Mouse (Mus musculus) large intestine, adult 2 months (tissue): ENCODE measurements at regions not wholly inside any gene's neighbourhood (a gene's known extent, or its start where the extent isn't known, plus 50 kb on each side); places are given as distances from the start of the nearest gene placed in this dataset.
A peak's percentile ranks its signal among the peaks of the same experiment; 100 is the strongest.

Experiments
- DNase-seq: peaks from one replicate; pipeline ENCODE4 v3.0.0-alpha.2; 2012; ENCODE audit warnings: low read depth, low spot score
- WGBS: fragments of 180-500 bp; shearing (Covaris S2); methylation state at CpG from one replicate; pipeline ENCODE4 v1.1.7; 2018; 5-methylcytosine and 5-hydroxymethylcytosine counted together

DNA sequence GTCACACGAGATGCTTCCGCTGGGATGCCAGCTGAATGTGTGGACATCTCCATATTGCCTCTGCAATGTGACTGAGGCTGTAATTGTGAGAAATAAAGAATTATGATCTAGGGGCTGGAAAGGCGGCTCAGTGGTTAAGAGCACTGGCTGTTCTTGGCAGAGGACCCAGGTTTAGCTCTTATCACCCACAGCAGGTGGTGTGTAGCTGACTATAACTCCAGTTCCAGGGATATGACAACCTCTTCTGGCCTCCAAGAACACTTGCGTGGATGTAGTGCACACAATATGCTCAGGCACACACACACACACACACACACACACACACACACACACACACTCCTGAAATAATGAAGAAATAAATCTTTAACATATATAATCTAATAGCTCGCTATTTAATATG lies 232.7 kb upstream of the Kcnab2 start:
- 84% methylated on average over 5 of the region's 5 CpGs for WGBS
- no peak for DNase-seq

DNA sequence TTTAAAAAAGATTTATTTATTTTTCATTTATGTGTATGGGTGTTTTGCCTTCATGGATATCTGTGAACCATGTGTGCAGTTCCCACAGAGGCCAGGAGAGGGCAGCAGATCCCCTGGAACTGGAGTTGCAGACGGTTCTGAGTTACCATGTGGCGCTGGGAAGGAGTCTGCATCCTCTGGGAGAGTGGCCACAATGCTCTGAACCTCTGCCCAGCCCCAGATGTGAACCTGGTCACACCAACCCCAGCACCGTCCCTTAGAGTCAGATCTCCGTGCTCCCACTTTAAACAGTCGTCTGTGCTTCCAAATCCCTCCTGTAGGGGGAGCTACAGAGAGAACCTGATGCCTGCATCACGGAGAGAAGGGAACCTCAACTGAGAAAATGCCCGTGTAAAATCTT lies 222.5 kb upstream of the Kcnab2 start:
- 79% methylated on average over 7 of the region's 7 CpGs for WGBS
- DNase-seq = no peak

DNA sequence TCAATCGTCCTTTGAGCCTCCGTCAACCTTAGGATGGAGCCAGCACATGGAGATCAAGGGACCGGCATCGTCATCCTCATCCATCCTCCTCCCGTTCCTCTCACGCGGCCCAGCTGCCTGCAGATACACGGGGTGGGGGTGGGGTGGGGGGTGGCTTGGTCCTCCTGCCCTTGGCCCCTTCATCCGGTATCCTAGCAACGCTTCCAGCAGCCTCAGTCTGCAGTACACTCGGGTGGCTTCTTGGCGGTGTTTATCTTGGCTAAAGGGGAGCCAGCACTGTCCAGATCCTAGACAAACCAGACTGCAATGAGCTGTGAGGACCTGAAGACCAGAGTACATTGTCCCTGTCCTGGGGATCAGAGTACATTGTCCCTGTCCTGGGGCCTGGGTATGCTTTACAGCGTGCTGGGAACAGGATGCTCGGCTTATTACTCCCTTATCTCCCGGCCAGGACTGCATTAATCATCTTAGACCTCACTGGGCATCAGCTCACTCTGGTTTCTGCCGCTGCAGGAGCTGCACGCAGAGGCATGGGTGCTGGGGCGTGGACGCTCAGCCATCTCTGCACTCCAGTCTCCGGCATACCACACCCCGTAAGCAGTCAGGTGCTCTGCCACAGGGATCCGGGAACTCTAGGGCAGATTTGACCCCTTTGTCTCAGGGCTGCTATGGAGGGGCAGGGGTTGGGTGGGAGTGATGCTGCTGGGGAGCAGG lies 219.7 kb upstream of the Kcnab2 start:
- 39% methylated on average over 22 of the region's 22 CpGs for WGBS
- no peak for DNase-seq

DNA sequence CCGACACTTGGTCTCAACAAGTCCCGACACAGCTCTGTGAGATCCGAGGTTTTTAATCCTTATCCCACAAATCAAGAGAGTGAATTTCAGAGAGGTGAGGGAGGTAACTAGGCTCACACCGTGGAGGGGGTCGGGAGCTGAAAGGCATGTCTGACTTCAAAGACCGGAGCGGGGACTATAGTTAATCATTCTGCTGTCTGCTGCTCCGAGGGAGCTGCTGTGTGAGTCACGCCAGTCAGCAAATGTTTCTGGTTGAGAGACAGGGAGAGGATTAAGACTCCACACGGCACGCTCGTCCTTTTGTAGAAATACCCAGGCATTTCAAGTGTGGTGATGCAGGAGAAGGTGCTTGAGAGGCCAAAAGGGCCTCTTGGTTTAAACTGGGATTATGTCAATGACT lies 214.1 kb upstream of the Kcnab2 start:
- 37% methylated on average over 12 of the region's 12 CpGs for WGBS

DNA sequence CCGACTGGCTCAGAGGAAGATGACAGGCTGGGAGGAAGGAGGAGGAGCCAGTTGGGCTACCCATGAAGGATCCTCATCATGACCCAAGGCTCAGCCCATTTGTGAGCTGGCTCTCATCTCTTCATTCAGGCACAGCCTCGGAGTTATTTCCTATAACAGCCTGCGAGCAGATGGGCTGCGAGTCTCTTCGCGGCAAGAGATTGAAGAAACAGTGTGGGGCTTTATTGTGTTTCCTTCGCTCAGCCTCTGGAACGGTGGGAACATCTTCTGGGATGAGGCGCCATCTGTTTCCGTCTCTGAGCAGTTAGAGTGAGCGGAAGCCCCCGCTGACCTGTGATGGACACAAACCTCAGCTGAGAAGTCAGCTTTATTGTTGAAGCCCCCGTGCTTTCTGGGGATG lies 213.6 kb upstream of the Kcnab2 start:
- 79% methylated on average over 13 of the region's 13 CpGs for WGBS
- no peak for DNase-seq

More for the DNA sequence above, 214.1 kb upstream of the Kcnab2 start:
- no peak for DNase-seq

DNA sequence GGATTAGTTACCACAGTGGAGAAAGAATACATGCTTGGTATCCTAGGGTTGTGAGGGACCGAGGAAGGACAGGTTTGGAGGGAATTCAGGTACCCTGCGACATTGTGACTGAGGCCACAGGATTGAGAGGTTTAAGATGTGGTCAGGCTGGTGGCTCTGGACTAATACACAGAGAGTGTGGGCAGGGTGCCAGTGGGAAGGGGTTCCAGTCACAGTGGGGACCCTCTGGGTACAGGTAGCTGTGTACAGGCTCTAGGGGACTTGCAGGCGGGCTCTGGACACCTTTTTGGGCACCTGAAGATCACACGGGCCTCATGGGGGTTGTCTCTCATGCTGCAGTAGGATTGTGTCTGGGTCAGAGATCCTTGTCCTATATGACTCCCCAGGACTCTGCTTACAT lies 213.1 kb upstream of the Kcnab2 start:
- 86% methylated on average over 4 of the region's 4 CpGs for WGBS

DNA sequence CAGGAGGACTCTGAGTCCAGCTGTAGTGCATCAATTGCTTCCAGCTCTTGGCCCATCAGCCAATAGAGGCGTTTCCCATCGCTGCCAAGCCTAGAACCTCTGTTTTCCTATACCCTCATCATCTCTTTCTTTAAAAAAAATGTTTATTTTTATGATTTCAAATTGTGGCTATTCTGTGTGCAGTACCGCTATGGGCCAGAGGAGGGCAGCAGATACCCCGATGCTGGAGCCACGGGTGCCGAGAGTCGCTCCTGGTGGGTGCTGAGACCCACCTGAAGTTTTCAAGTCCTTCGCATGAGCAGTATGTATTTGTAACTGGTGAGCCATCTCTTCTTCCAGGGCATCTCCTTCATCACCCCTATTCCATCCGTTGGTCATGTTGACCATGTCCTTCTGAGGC lies 212.2 kb upstream of the Kcnab2 start:
- DNase-seq = no peak
- WGBS = 78% methylated on average over 9 of the region's 9 CpGs

More for the DNA sequence above, 213.1 kb upstream of the Kcnab2 start:
- DNase-seq = no peak

DNA sequence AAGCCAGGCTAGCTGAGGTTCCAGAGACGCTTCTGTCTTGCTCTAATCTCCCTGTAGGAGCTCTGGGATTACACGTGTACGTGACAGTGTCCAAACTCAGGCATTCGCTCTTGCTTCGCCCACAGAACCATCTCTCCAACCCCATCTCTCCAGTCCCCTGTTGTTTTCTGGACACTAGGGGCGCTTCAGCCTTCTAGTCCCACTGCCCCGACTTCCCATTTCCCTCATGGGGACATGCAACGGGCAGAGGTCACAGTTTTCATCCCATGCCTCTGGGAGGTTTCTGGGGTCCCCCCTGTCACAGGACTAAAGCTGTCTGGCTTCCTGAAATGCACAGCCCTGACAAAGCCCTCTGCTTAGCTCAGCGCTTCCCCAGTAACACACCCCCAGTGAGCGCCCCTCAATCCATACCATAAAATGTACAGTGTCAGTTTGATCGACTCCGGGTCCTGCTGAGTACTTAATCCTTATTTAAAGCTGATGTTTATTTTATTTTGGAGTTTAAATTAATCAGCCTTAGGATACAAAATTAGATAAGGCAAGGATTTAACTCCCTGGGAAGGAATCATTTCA lies 208.9 kb upstream of the Kcnab2 start:
- DNase-seq = no peak
- 60% methylated on average over 12 of the region's 12 CpGs for WGBS

DNA sequence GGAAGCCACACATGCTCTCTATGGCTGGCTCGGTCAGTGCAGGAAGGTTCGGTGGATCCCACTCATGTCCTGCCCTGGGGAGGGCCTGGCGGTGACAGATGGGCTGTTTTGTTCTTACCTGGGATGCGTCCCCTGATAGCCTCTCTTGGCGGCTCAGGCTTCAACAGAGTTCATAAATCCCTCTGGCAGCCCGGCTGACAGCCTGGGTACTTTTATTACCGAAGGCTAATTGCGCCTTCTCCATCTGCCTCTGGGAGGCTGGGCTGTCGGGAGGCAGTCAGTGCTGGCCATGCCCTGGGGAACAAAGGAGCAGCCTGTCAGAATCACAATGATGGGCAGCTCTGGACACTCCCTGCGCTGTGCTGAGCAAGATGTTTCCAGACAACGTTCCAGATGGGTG lies 196.5 kb upstream of the Kcnab2 start:
- 11% methylated on average over 11 of the region's 11 CpGs for WGBS
- DNase-seq = no peak

DNA sequence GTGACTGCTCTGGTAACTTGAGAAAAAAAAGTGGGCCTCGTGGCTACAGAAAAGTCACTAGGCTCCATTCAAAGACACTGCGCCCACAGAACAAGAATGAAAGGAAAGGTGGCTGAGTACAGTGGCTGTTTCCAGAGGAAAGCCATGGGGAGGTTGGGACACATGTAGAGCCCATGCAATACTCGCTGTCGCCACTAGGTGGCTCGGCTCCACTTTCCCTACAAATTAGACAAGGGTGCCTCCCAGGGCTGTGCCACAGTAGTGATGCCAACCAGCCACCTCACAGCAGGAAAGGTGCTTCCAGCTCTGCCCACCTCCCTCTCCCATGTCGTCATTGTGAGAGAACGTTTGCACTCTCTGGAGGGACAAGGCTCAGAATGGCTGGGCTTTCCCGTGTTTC lies 185.8 kb upstream of the Kcnab2 start:
- whole genome bisulfite sequencing = 46% methylated on average over 8 of the region's 8 CpGs
- no peak for DNase-seq

DNA sequence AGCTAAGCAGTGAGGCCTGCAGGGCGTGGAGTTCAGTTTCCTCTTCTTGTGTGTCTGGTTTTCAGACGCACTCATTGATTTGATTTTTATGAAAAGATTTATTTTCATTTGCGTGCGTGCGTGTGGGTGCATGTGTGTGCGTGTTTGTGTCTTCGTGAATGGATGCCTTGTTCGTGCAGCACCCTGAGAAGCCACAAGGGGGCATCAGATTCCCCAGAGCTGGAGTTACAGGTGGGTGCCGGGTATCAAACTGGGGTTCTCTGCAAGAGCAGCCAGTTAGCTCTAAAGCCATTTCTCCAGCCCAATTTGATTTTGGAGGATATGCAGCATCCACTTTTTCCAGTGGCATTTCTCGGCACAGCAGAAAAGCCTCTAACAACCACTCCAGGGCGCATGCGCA lies 185.4 kb upstream of the Kcnab2 start:
- no peak for DNase-seq
- WGBS = 91% methylated on average over 12 of the region's 12 CpGs

DNA sequence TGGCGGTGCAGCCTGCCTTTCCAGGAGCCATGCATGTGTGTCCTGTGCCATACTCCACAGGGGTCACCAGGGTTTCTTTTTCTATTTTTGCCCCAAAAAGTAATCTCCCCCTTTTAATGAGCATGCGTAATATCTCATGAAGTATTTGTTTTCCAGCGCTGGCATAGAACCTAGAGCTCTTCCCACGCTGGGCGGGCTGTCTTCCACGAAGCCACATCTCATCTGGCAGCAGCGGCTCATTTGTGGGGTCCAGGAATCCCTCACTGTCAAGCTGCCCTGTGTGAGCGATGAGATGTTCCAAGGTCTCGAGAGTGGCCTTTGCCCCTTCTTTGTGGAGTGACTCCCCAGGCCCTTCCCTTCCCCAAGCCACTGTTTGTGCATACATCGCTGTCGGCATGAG lies 184.8 kb upstream of the Kcnab2 start:
- 90% methylated on average over 11 of the region's 11 CpGs for WGBS
- no peak for DNase-seq

DNA sequence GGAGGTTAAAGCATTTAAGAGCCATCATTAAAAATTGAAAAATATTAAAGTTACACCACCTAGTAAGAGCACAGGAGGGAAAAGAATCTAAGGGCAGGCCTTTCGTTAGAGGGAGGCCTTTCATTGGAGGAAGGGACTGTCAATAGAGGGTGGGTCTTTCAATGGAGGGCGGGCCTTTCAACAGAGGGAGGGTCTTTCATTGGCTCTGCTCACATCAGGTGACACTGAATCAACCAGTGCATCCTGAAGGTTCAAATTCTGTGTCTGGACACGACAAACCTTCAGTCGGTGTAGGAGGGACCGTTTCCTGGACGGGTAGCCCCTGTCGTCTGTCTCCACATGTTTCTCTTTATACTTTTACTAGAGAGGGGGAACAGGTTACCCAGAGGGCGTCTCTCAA lies 172.5 kb upstream of the Kcnab2 start:
- no peak for DNase-seq
- 68% methylated on average over 8 of the region's 8 CpGs for WGBS

DNA sequence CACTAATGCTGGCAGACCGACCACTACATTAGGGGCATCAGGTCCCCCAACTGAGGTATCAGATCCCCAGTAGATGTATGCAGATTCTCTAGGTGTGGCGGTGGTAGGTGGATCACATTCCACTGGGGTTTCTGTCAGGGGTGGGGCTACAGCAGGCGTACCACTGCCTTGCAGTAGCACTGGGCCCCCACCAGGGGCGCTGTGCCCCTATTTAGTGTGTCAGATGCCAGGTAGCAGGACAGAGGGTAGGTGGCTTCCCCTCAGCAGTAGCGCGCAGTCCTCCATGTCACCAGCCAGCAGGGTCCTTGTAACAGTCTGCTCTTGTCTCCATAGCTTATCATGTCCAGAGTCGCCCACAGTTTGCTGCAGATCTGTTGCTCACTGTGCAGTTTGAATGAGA lies 169.9 kb upstream of the Kcnab2 start:
- WGBS = 54% methylated on average over 7 of the region's 7 CpGs
- DNase-seq = no peak

DNA sequence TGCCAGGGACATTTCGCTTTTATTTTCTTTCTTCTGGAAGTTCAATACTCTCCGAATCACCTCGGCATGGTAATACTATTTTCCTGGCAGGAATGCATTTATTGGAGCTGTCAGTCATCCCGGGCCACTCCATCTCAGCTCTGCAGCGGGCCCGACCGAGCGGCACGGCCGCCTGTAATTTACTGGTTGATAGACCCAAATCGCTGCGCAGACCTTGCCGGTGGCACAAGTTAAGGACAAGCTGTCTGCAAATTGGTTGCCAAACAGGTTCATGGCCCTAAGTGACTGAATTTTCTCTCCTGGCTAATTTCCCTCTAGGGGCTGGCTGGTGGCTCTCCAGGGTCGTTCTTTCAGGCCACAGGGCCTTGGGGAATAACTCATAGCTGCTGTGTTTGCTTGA lies 169.4 kb upstream of the Kcnab2 start:
- no peak for DNase-seq
- 89% methylated on average over 14 of the region's 14 CpGs for WGBS

DNA sequence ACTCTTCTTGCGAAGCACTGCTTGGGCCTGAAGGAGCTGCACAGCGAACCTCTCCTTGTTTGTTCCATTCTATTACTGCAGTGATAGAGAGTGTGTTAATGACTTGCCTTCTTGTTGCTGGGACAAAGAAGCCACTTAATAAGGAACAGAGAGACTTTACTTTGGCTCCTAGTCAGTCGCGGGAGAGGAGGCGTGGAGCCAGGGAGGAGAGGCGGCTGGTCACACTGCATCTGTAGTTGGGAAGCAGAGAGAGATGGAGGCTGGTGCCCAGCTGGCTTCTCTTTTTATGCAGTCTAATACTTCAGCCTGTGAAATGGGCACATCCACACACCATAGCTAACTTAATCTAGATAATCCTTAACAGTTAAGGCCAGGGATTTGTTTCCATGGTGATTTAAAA lies 159.4 kb upstream of the Kcnab2 start:
- DNase-seq = no peak
- 70% methylated on average over 6 of the region's 6 CpGs for WGBS

DNA sequence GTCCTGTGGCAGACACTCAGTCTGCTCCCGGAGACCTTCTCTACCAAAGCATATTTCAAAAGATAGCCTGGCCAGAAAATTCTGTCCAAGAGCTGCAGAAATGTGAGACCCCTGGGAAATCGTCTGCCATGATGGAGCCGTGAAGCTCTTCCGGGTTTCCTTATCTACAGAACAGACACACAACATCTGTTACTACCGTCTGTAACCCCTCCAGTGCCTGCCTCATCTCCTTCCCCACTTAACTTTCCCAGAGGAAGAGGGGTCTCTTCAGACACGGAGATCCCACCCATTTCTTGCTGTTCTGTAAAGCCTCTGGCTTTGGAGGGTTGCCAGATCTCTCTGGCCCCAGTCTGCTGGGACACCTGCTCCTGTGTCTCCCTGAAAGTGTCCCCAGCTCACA lies 156.2 kb upstream of the Kcnab2 start:
- DNase-seq = no peak

DNA sequence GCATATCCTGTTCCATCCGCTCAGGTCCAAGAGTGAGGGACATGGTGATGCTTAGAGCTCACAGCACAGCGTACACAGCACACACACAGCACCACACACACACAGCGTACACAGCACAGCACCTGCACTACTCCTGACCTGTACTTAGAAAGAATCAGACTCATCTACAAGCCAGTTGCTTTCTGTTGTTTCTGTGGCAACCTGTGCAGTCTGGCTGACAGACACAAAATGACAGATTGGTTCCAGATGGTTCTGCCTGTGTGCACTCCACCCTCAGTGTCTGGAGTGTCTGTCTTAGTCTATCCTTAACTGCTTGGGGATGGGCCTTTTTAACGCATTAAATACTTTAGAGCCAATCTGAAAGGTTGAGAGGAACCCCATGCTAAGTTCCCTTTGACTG lies 150.4 kb upstream of the Kcnab2 start:
- no peak for DNase-seq
- 73% methylated on average over 4 of the region's 4 CpGs for WGBS

More for the DNA sequence above, 156.2 kb upstream of the Kcnab2 start:
- 42% methylated on average over 6 of the region's 6 CpGs for WGBS

DNA sequence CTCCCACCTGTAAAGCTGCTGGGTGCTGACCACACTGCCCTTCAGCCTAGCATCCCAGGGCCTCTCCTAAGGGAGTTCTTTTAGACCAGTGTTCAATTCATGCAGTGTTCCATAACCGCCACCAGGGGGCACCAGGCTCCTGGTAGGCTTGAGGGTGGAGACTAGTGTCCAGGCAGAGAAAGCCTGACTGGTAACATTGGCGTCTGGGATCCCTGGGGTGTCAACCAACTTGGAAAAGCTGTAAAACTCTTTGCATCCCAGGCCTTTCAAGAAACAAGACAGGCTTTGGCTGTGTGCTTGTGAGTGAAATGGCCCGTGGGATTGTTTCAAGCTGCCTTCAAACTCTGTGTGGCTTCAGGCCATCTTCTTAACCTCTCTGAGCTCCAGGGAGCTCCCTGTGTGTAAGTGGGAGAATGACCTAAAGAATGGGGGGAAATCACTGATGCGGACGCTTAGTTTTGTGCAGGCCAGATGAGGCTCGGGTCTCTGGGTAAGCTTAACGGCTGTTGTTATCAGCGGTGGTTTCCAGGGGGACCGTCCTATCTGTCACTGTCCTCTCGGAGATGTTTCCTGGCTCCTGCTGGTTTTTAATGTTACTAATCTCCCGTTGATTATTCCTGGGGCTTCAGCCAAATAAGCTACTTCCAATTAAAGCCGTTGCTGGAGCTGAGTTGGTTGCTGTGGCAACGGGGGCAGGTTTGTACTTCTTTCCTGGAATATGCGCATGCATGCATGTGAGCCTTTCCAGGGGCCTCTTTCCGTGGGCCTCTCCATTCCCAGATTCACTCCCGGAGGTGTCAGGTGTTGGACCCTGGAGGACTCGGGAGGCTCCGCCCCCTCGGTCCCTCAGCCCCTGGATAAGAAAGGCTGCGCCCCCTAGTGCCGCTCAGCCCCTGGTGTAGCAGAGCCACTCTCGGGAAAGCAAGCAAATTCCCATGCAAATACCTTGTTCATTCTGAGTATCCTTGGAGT lies 147.6 kb upstream of the Kcnab2 start:
- peak; percentile 21 for DNase-seq
- 8% methylated on average over 22 of the region's 22 CpGs for WGBS

DNA sequence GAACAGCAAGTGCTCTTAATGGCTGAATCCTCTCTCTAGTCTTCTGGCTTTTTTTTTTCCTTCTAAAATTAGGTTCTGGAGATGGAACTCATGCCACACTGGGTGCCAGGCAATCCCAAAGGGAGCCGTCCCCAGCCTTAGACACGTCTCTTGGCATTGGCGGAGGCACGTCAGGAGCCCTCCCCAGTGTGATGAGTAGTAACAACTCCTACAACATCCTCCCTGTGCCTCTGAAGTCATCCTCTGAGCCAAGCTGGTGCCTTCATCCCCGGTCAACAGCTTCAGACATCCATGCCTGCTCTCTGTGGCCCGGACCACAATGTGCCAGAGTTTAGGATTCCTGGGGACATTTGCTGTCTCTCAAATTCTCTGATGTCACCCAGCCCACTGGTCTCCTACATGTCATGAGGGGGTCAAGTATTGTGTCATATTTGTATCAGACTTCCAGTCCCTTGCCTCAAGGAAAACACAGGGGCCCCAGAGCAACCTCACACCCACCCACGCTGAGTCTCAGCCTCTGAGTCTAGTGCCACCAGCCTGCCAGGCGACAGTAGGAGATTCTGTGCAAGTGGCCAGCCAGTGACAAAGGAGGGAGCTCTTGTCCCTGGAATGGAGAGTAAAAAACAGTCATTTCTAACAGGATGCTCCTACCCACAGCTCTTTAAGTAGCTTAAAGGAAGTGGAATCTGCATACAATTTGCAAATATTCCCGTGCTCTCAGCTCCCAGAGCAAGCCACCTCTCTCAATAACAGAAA lies 144.5 kb upstream of the Kcnab2 start:
- no peak for DNase-seq
- 63% methylated on average over 9 of the region's 9 CpGs for WGBS
